Mouse (Mus musculus) liver, postnatal 0 days (tissue): ENCODE measurements around the gene Nckap1l. TPM values are rescaled to one million over a fixed set of nuclear protein-coding genes. Genes with fewer than 3 reads are reported as not detected.

ENCODE experiments used
- ATAC-seq: fragments of 200-750 bp; cut with Nextera tagmentation; 2 replicates; pipeline ENCODE4 v1.8.0; 2017; ENCODE audit warnings: mild to moderate bottlenecking, moderate library complexity
- DNase-seq: peaks from one replicate; pipeline ENCODE4 v3.0.0-alpha.2; 2016
- H3K27ac ChIP-seq: fragments of 300-500 bp; sonication (generic); 2 replicates; pipeline ENCODE4 v1.5.1; 2014; ENCODE audit warnings: antibody characterized with exemption, moderate library complexity, mild to moderate bottlenecking, low read depth
- H3K27me3 ChIP-seq: fragments of 300-500 bp; sonication (generic); 2 replicates; pipeline ENCODE4 v1.6.1; 2014; ENCODE audit warnings: low read length, control low read depth, mixed read lengths; ENCODE audit not compliant: insufficient read depth
- H3K36me3 ChIP-seq: fragments of 300-500 bp; sonication (generic); replicated peaks from 2 replicates; pipeline ENCODE4 v1.6.1; 2014; ENCODE audit warnings: mild to moderate bottlenecking, control low read depth, low read length, moderate library complexity, mixed read lengths; ENCODE audit not compliant: insufficient read depth
- H3K4me1 ChIP-seq: fragments of 300-500 bp; sonication (generic); 2 replicates; pipeline ENCODE4 v1.6.1; 2014; ENCODE audit warnings: antibody characterized with exemption, mild to moderate bottlenecking, control low read depth; ENCODE audit not compliant: insufficient read depth
- H3K4me2 ChIP-seq: fragments of 300-500 bp; sonication (generic); 2 replicates; pipeline ENCODE4 v1.6.1; 2014; ENCODE audit warnings: low read depth, mild to moderate bottlenecking, low read length, moderate library complexity, mixed read lengths
- H3K4me3 ChIP-seq: fragments of 300-500 bp; sonication (generic); 2 replicates; pipeline ENCODE4 v1.5.1; 2014; ENCODE audit warnings: low read depth, low read length
- H3K9ac ChIP-seq: fragments of 300-500 bp; sonication (generic); replicated peaks from 2 replicates; pipeline ENCODE4 v1.6.1; 2014; ENCODE audit warnings: mild to moderate bottlenecking, moderate library complexity
- H3K9me3 ChIP-seq: fragments of 300-500 bp; sonication (generic); 2 replicates; pipeline ENCODE4 v1.6.1; 2016; ENCODE audit warnings: mild to moderate bottlenecking, control low read depth, low read length, mixed read lengths
- CTCF ChIP-seq: sonication (generic); IDR thresholded peaks from 2 replicates; pipeline ENCODE4 v1.5.1; 2016; ENCODE audit warnings: antibody characterized with exemption, low read depth
- EP300 ChIP-seq: IDR thresholded peaks from 2 replicates; pipeline ENCODE4 v1.6.1; 2016; ENCODE audit warnings: antibody characterized with exemption, low read depth, mild to moderate bottlenecking
- WGBS: fragments of 180-500 bp; shearing (Covaris S2); extraction: QIAGEN DNeasy Blood & Tissue Kit; methylation state at CpG from one replicate; pipeline ENCODE4 v1.1.7; 2014; ENCODE audit not compliant: insufficient replicate concordance; 5-methylcytosine and 5-hydroxymethylcytosine counted together
- polyA plus RNA-seq: library from polyadenylated mRNA; unstranded; fragments of >200 nt; fragmentation: Nextera tagmentation; extraction: Ambion mirVana; gene quantifications from 2 replicates; pipeline ENCODE4 v1.2.1, GENCODE M21; 2015

Nckap1l gene
- polyA plus RNA-seq, 1 experiment from 2014 or later: 6.8 TPM

GRCm38 (mm10) chr15:103503660-103504059 lies 50.1 kb downstream of the Nckap1l start:
- ATAC-seq (no peak), DNase-seq (no peak)
- 56% methylated on average over 12 of the region's 12 CpGs for WGBS
- H3K9ac ChIP-seq: no peak overlapping the region
- no peak overlapping the region for H3K27ac ChIP-seq
- H3K27me3 ChIP-seq: peaks cover 23% of the 10 kb centered on the region
- H3K36me3 ChIP-seq: no peaks in the 10 kb centered on the region
- TF ChIP-seq EP300: no peak
- TF ChIP-seq CTCF: no peak
- H3K9me3 ChIP-seq: no peaks in the 10 kb centered on the region
- H3K4me3 ChIP-seq: no peak overlapping the region
- peaks cover 9% of the 10 kb centered on the region for H3K4me1 ChIP-seq
- 0 out of 2 replicates have a peak overlapping the region, but pooled peaks have one; percentile 77 for H3K4me2 ChIP-seq

- no peak for ATAC-seq
- H3K9me3 ChIP-seq: no peaks in the 10 kb centered on the region
- no peak overlapping the region for H3K27ac ChIP-seq
- no peak overlapping the region for H3K4me2 ChIP-seq
- TF ChIP-seq CTCF: no peak
- H3K4me3 ChIP-seq: no peak overlapping the region
- 0 out of 2 replicates have a peak, but pooled peaks cover 9% of the 10 kb centered on the region for H3K27me3 ChIP-seq
- H3K9ac ChIP-seq: no peak overlapping the region
- DNase-seq: no peak
- 69% methylated on average over 3 of the region's 3 CpGs for WGBS
- no peaks in the 10 kb centered on the region for H3K4me1 ChIP-seq
- H3K36me3 ChIP-seq: no peaks in the 10 kb centered on the region
These were observed 55.7 kb downstream of the Nckap1l start for GRCm38 (mm10) chr15:103509317-103509716.

- no peak for DNase-seq
- TF ChIP-seq EP300 (no peak), CTCF (no peak)
- Histone ChIP-seq H3K9me3 (no peaks in the 10 kb centered on the region), H3K4me1 (no peaks in the 10 kb centered on the region), H3K9ac (no peak overlapping the region), H3K27ac (no peak overlapping the region), H3K27me3 (0 out of 2 replicates have a peak, but pooled peaks cover 7% of the 10 kb centered on the region), H3K4me2 (no peak overlapping the region), H3K36me3 (no peaks in the 10 kb centered on the region), H3K4me3 (no peak overlapping the region)
- WGBS: 38% methylated on average over 1 of the region's 1 CpGs
- ATAC-seq: no peak
These were observed 58.1 kb downstream of the Nckap1l start for GRCm38 (mm10) chr15:103511652-103512051.

- no peak for TF ChIP-seq EP300
- TF ChIP-seq CTCF: no peak
- no peaks in the 10 kb centered on the region for H3K4me1 ChIP-seq
- H3K9ac ChIP-seq: no peak overlapping the region
- no peaks in the 10 kb centered on the region for H3K9me3 ChIP-seq
- 0 out of 2 replicates have a peak, but pooled peaks cover 7% of the 10 kb centered on the region for H3K27me3 ChIP-seq
- H3K36me3 ChIP-seq: no peaks in the 10 kb centered on the region
- WGBS: 26% methylated on average over 7 of the region's 7 CpGs
- no peak overlapping the region for H3K4me3 ChIP-seq
- H3K27ac ChIP-seq: no peak overlapping the region
- no peak for DNase-seq
- ATAC-seq: no peak
- peak overlapping the region; percentile 52 for H3K4me2 ChIP-seq
These were observed 60.0 kb downstream of the Nckap1l start for GRCm38 (mm10) chr15:103513621-103514031.

GRCm38 (mm10) chr15:103514119-103514518 lies 60.5 kb downstream of the Nckap1l start:
- peak; percentile 40 for DNase-seq
- TF ChIP-seq CTCF: no peak
- no peak for TF ChIP-seq EP300
- H3K4me2 ChIP-seq: peak overlapping the region; percentile 52
- WGBS: 6% methylated on average over 10 of the region's 10 CpGs
- H3K27ac ChIP-seq: no peak overlapping the region
- H3K9ac ChIP-seq: no peak overlapping the region
- no peaks in the 10 kb centered on the region for H3K36me3 ChIP-seq
- no peaks in the 10 kb centered on the region for H3K9me3 ChIP-seq
- no peak overlapping the region; the same call in 1 of the 2 replicates for H3K4me3 ChIP-seq
- no peaks in the 10 kb centered on the region for H3K4me1 ChIP-seq
- ATAC-seq: peak; percentile 73
- 0 out of 2 replicates have a peak, but pooled peaks cover 7% of the 10 kb centered on the region for H3K27me3 ChIP-seq

GRCm38 (mm10) chr15:103514914-103515313 lies 61.3 kb downstream of the Nckap1l start:
- Histone ChIP-seq H3K36me3 (no peaks in the 10 kb centered on the region), H3K27ac (no peak overlapping the region), H3K9me3 (no peaks in the 10 kb centered on the region), H3K4me2 (no peak overlapping the region), H3K27me3 (0 out of 2 replicates have a peak, but pooled peaks cover 7% of the 10 kb centered on the region), H3K4me1 (no peaks in the 10 kb centered on the region), H3K9ac (no peak overlapping the region), H3K4me3 (no peak overlapping the region)
- 46% methylated on average over 3 of the region's 3 CpGs for WGBS
- DNase-seq (no peak), ATAC-seq (no peak)
- TF ChIP-seq EP300: no peak
- TF ChIP-seq CTCF: no peak
